Mouse (Mus musculus): ENCODE measurements around the gene Ccer2.

DNA sequence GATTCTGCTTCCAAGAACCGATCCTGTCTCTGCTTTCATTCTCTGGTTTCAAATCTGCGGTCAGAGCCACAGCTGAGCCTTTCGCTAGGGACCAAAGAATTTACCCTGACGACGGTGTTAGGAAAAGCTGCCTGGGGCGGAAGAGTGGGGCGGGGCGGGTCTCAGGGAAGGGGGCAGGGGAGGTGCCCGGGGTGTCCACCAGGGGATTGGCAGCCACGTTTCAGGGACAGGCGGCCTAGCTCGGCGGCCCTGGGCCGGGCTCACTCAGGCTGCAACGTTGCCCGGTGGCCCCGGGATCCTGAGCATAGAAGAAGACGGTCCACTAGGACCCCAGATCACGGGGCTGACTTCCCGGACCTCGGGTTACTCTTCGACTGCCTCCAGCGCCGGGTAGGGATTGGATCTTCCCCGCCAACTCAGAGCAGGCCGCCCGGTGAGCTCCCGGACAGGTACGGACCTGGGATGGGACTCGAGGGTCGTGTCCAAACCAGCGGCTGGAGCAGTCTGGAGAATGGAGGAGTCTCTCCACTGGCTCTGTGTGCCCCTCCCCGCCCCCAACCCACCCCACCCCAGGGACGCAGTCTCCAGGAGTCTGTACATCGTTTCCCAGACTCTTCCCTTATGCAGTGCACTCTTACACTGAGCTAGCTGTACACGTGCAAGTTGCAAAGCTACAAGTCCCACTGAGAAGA, 39.2 kb upstream of the Ccer2 start, which contains the start of gene Fbxo17:
- TF ChIP-seq TAL1 (IDR thresholded peaks at IDR 0.05; ENCODE audit: low read length) (no peak), GATA1 (IDR thresholded peaks at IDR 0.05; ENCODE audit: low read length) (no peak)
